Mouse (Mus musculus) lung, postnatal 0 days (tissue): ENCODE data around the gene Arf3.

Experiments used
- CTCF ChIP-seq: IDR thresholded peaks from 2 replicates; pipeline ENCODE4 v1.5.1; 2016; ENCODE audit warnings: antibody characterized with exemption, mild to moderate bottlenecking
- EP300 ChIP-seq: IDR thresholded peaks from 2 replicates; pipeline ENCODE4 v1.6.1; 2016; ENCODE audit warnings: antibody characterized with exemption, mild to moderate bottlenecking, control low read depth

GRCm38 (mm10) chr15:98774096-98774495, 11.1 kb upstream of the Arf3 start:
- TF ChIP-seq CTCF (no peak), EP300 (no peak)
